Mouse (Mus musculus) erythroblast, adult 5-6 weeks (primary cell): ENCODE measurements around the gene Atxn7l1. TPM values are rescaled to one million over a fixed set of nuclear protein-coding genes. Genes with fewer than 3 reads are reported as not detected.

Source experiments
- ATAC-seq: replicated peaks from 2 replicates; pipeline ENCODE4 v1.8.0; 2016; ENCODE audit warnings: moderate number of reproducible peaks, mild to moderate bottlenecking, moderate TSS enrichment, inconsistent platforms; ENCODE audit not compliant: poor library complexity, low FRiP score, severe bottlenecking
- total RNA-seq, 2 experiments: library from RNA; stranded (forward) in 1 of 2; stranded (reverse) in 1 of 2; fragments of 150-400 nt in 1 of 2; fragments of 200-764, 138-1000 nt in 1 of 2; gene quantifications; 2 replicates each; pipeline versions ENCODE4 v1.2.3 to v1.2.4; 2015 to 2017; ENCODE audit warnings: low replicate concordance in 2 of 2

Gene Atxn7l1
- total RNA-seq, 2 experiments from 2014 or later: 131 to 188 TPM

DNA sequence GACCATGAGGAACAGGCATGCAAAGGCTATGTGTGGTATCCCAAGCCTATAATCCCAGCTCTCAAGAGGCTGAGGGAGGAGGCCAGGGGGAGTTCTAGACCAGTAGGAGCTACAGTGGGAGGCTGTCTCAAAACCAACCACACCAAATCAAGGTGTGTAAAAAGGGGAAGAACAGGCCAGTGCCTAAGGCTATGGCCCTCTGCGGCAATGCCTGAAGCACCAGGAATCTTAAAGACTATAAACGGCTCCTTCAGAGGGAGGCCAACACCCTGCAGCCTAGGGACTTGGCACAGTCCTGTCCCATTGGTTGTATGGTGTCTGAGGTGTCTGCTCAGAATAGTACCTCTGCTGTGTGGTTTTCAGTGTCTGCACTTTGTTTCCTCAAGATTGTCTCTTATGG lies 107.8 kb downstream of the Atxn7l1 start:
- ATAC-seq: no peak

DNA sequence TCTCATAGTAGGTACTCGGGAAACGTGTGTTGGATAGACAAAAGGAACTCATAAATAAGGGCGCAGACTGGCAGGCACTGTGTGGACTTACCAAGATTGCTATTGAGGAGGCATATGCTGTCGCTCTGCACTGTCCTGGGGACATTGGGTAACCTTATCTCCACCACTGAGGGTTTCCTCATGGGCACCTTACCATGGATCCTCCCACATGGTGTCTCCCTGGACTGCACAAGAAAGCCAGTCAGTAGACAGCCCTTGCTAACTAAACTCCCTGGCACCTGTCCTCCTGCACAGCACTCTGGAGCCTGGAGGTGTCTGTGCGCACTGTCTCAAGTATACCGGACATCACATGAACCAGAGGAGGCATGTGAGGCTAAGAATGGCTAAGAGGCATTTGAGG lies 108.9 kb downstream of the Atxn7l1 start:
- ATAC-seq: no peak

DNA sequence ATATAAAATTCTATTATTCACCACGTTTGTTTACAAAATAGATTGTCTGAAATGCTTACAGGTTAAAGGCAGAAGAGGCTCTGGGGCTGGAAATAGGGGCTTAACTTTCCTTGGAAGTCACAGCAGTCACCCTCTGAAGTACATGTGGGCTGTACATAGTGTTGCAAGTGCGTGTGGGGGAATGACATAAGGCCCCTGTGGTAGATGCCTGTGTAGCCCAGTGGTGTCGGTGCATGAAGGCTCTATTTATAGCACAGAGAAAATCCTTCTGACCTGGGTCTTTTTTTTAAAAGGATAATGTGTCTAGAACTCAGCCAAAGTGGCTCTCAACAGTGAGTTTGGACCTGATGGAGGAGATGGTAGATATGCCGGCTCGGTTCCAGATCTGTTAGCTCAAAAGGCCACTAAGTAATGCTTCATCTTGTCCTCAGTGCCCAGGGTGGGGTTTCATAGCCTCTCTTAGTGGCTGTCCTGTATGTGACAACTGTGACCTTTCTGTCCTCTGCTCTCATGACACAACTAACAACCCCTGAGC lies 111.6 kb downstream of the Atxn7l1 start:
- no peak for ATAC-seq

DNA sequence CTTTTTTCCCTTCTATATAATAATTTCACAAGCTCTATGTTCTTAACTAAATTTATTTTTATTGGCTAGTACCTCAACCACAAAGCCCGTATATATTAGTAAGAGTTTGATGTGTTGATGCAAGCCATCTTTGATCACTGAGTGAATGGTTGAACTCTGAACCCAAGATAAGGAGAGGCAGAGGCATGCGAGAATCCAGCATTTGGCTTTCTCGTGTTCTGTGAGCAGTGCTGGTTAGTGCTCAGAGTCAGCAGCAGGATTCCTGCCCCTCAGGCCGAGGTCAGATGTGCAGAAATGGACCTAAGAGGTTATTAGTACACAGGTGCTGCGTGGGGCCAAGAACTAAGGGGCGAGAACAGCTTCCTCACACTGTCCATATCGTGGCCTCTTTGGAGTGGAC lies 113.1 kb downstream of the Atxn7l1 start:
- ATAC-seq: no peak

DNA sequence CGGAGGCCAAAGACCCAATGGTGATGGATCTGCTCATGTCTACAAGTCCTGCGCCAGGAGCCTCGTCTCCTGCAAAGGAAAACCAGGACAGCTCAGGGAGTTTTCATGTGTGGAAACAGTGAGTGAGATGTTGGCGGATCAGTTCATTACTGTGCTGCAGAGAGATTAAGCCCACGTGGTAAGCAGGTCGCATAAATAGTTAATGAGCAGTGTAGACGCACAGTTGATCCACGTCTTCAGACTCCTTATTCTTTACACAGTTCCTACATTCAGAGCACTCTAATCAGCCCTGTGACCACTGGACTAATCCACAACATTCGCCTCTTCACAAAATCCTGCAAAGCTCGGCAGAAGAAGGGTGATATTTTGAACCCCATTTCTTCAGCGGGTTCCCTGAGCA lies 118.4 kb downstream of the Atxn7l1 start:
- no peak for ATAC-seq

DNA sequence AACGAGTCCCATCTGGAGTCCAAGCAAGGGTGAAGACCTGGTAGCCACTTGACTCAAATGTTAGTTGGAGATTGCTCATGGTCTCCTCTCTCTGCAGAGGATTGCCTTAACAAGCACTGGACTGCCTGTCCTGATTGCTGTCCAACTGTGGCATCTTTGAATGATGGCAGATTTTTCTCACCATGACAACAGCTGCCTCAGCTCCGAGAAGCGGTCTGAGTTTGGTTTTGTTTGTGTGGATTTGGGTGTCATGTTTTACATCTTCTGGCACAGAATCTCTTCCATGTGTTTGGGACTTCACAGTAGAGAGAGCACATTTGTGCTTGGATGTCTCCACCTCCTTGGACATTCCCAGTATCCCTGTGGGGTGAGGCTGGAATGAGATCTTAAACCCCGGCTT lies 120.5 kb downstream of the Atxn7l1 start:
- no peak for ATAC-seq

DNA sequence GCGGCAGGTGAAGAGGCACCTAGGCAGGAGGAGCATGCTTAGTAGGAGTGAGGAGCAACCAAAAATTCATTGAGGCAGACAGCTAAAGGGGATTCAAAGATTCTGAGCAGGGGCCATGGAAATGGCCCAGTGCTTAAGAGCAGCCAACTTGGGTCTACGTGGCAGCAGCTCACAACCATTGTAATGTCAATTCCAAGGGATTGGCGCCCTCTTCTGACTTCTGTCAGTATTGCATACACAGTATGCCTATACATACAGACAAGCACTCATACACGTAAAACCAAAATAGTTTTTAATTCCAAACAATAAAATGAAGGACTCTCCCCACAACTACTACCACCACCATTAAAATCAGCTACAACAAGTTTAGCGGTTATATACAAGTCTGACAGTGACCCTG lies 122.2 kb downstream of the Atxn7l1 start:
- peak; percentile 80 for ATAC-seq

DNA sequence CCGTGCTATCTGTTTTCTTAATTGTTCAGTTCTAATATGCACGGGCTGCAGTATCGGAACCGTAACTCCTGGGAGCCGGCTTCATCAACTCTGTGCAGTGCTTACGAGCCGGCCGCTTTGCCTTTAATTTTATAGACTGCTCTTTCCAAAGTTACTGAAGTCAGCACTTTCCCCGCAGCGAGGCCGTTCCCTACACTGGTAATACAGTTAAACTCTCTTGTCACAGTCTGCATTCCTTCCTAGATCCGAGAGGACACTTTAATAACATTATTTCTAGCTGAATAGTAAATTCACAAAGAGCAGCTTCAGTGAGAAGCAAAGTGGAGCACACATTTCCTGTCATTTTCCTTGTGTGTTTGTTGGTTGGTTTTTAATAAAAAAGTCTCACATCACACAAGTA lies 124.4 kb downstream of the Atxn7l1 start:
- ATAC-seq: no peak

DNA sequence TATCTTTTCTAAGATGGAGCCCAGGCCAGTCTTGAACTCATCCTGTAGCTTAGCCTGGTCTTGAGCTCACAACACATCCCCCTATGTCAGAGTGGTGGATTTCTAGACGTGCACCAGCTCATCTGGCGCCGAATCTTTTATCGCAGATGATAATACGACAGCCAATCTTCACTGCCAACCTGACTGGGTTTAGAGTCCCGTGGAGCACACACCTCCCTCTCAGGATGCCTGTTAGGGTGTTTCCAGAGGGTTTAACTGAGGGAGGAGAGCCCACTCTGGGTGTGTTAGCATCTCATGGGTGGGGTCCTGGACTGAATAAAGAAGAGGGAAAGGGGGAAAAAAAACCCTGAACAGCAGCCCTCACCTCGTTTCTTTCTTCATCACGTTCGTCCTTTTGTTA lies 124.9 kb downstream of the Atxn7l1 start:
- ATAC-seq: no peak

DNA sequence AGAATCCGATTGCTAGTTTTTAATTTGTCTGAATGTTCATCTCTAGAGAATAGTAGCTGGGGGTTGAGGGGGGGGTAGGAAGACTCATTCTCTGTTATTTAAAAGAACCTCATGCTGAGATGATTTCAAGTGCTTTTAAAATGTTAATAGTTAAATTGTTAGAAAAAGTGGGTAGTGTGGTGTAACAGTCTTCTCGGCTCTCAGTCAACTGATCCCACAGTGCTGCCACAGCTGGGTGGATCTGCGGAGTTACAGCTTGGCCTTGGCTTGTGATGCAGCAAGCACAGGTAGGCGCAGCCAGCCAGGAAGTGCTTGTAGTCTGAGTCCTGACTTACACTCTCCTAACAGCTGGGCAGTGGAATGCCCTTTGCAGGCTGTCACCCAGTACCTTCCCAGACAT lies 125.7 kb downstream of the Atxn7l1 start:
- ATAC-seq: no peak

DNA sequence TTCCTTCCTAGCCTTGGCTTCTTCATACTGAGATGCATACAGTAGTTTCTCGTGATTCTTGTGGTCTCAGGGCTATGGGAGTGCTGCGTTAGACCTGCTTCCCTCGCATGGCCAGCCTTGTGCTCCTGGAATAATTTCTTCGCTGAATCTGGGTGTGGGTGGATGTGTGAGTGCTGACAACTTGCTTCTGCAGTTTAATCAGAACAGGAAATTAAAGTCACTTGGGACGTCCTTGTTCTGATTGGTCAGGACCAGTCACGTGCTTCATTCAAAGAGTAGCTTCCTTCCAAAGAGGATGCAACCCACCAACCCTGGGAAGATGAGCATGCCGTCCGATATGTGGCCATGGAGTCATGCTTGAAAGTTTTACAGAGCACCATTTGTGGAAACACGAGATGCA lies 126.2 kb downstream of the Atxn7l1 start:
- no peak for ATAC-seq

DNA sequence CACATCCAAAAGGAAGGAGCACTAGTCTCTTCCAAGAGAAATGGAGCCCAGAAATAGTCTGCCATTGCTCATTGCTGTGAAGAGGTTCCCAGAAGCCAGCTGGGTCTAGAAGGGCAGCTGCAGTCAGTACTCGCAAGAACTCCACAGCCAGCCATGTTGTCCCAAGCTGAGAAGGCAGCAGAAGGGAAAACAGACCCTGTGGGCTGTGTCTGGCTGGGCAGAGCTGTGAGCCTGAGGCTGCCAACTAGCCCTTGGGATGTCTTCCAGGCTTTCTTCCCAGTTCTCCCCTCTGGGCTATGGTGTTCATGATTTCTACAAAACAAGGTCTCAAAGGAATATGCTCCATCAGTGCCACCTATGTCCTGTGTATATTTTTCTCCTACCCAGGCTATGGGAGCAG lies 128.5 kb downstream of the Atxn7l1 start:
- no peak for ATAC-seq

DNA sequence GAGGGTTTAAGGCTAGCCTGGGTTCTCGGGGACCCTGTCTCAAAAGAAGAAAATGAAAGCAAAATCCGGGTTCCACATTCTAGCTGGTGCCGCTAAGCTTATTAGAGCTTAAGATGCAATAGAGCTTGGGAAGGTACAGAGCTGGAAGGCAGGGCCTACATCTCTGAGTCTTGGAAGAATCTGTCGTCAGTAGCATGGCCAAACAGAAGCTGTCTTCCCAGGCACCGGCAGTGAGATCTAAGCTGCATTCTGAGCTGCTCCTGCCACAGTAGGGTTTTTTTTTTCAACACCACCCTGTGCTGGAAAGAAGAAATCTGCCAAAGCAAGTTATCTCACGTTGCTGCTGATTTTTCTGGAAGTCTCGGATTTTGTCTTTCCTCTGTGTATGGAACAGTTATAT lies 129.9 kb downstream of the Atxn7l1 start:
- no peak for ATAC-seq

DNA sequence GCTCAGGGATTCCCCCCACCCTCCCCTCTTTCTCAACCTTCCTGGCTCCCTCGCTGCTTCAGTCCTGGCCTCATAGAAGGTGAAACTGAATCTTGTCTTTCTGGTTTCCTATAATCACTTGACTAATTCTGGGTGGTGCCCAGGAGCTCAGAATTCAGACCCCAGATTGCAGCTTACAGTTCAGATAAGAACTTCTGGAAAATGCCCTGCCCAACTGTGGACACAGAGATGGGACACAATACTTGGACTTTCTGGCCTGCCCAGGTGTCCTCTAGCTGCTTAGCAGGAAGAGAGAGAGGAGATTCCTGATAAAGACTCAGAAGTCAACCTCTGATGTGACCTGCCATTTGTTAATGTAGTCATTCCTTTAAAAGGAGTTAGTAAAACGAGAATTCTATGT lies 131.7 kb downstream of the Atxn7l1 start:
- no peak for ATAC-seq

DNA sequence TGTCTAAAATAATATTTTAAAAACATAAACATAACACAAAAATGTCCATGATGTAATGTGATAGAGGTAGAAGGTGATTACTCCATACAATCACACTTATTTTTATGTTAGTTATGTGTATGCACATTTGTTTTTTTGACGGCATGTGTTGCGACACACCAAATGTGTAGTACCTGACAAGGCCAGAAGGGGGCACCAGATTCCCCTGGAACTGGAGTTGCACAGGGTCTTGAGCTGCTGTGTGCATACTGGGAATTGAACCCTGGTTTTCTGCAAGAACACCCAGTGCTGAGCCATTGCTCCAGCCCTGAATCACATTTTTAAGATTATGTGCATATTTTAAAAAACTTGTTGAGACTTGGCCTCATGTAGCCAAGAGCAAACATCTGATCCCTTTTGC lies 133.3 kb downstream of the Atxn7l1 start:
- peak; percentile 75 for ATAC-seq

DNA sequence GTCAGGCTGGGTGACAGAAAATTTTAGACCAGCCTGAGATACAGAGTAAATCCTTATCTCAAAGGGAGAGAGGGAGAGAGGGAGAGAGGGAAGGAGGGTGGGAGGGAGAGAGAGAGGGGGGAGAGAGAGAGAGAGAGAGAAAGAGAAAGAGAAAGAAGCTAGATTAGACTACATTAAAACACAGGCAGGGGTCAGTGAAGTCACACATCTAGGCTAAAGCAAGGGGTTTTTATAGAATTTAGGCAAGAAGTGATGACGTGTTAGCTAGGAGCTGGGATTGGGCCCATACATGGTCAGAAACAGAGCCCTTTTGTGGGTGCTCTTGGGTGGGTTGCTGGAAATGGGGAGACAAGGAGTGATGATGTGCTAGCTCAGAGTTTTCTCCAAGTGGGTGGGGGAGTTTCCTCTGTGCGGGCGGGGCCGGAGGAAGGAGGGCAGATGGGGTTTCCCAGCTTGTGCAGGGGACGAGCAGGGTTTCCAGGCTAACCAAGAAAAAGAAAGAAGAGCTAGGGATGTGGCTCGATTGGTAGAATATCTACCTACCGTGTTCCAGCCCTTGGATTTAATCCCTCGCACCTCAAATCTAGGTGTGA lies 136.9 kb downstream of the Atxn7l1 start:
- ATAC-seq: no peak

DNA sequence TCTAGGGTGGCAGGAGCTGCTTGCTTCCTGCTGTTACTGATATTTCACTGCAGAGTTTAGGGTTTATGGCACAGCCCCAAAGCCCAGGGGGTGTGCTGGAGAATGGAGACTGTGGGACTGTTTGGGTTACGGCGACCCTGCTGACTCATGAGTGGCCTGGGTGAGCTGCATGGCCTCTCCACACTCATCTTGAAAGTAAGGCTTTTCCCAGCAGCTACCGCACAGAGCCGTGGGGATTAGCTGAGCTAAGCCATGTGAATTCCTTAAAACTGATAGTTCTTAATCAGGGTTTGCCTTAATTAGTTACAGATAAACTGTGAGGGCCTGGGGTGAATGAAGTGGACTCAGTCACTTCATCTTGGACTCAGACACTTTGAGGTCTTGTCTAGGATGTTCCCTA lies 137.9 kb downstream of the Atxn7l1 start:
- ATAC-seq: no peak

DNA sequence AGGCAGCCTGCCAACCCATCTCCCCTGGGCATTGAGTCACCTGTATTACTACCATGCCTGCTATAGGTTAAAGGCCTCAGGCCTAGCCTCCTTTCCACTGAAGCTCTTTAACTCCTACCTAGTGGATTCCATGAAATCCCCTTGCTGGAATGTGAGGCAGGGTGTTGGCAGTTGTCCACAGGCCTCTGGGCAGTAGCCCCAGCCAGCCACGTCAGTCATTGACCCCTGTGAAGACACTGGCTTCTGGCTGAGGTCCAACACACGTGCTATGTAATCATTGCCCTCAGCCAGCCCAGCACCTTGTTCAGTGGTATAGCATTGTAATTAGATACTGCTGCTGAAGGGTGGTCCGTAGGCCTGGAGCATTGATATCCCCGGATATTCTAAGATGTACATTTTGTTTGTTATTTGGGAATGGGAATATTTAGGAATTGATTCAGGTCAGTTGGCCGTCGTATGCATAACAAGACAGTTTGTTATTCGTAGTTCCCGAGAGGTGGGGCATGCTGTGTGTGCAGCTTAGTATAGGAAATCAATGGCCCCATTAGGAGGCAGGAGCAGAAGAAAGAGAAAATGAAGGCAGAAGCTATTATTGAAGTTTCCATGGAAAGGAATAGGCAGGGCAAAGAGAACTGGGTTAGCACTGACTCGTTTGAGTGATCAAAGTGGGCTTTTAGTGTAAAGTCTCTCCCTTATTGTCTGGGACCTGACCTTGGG lies 138.6 kb downstream of the Atxn7l1 start:
- ATAC-seq: no peak

DNA sequence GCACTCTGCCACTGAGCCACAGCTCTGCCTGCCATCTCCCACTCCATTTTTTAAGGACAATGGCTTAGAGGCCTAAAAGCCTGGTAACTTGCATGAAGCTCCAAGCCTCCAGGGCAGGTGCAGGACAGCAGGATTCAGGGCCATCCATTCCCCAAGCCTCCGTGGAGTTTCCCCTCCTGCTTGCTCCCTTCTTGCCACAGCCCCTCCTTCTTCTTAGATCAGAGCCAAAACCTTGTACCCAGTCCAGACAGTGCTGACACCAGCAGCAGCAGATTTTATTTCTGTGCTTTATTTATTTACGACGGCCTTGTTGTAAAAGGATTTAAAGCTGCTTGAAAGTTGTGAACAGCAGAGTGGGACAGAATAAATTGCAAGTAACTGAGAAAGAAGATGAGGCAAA lies 140.2 kb downstream of the Atxn7l1 start:
- ATAC-seq: no peak

DNA sequence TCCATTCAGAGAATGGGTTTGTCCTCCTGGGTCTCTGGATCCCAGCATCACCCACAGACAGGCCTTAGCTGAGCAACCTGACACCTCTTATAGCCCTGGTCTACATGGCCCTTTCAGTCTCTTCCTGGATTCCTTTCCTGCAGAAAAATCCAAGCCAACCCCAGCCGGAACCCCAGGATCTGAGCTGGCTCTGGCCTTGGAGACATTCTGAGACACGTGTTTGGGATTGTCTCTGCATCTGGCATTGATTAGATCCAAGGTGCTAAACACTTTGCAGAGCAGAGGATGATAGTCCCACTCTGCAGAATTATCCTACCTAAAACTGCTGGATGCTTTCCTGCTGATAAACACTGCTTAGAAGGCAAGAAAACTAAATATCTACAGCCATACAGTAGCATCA lies 141.3 kb downstream of the Atxn7l1 start:
- ATAC-seq: no peak

DNA sequence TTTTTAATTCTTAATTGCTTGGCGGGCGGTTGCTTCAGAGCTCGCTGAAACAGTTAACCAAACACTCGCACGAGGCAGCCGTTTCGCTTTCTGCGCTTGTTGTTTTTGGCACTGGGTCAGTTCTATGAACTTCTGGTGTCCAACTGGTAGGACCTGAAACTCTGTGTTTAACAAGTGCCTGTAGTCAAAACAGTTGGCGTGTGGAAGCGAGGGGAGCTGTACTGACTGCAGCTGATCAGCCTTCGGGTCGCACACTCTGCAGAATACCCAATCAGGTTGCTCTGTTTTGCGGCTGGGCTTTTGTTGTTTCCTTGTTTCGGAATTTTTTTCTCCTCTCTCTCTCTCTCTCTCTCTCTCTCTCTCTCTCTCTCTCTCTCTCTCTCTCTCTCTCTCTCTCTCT lies 154.6 kb downstream of the Atxn7l1 start:
- peak; percentile 46 for ATAC-seq
